Mouse (Mus musculus) heart, postnatal 25 days (tissue): ENCODE results near the gene Rufy4. TPM values are rescaled to one million over a fixed set of nuclear protein-coding genes. Genes with fewer than 3 reads are reported as not detected.
"Not testable (repeated sequence)": the region's sequence is repeated elsewhere in the genome, so short reads cannot be mapped to it uniquely, and the experiment has no call there.

Source experiments
- DNase-seq: peaks from one replicate; pipeline ENCODE4 v3.0.0; 2022; ENCODE audit warnings: low spot score
- intact Hi-C: fragments of 180-260 bp; cut with DNase I; formaldehyde crosslinking; loops from one replicate; pipeline ENCODE4 v1.15.1; 2025
- total RNA-seq, 2 experiments: library from RNA; stranded (reverse); gene quantifications; 2 replicates each; pipeline ENCODE4 v1.2.3; 2021

Gene Rufy4
- total RNA-seq, 2 experiments from 2014 or later: 1.1 to 1.5 TPM

GRCm38 (mm10) chr1:74135326-74135950 is 10.1 kb downstream of the Rufy4 start:
- intact Hi-C loops: no loop called here
- no peak for DNase-seq

GRCm38 (mm10) chr1:74139415-74139814 is 14.1 kb downstream of the Rufy4 start:
- intact Hi-C loops: no loop called here
- DNase-seq: no peak

- intact Hi-C loops: loop anchor here (5.0 kb wide), 1 partner anchor 201 kb away; no protein-coding TSS in a partner anchor
- no peak for DNase-seq
Observed at GRCm38 (mm10) chr1:74141781-74142180, 16.4 kb downstream of the Rufy4 start.

GRCm38 (mm10) chr1:74149106-74149885 is 24.0 kb downstream of the Rufy4 start:
- intact Hi-C loops: no loop called here
- no peak for DNase-seq

- intact Hi-C loops: no loop called here
- DNase-seq: no peak
Observed at GRCm38 (mm10) chr1:74150101-74150500, 24.8 kb downstream of the Rufy4 start.

- intact Hi-C loops: no loop called here
- no peak for DNase-seq
Observed at GRCm38 (mm10) chr1:74151091-74151490, 25.8 kb downstream of the Rufy4 start.

- no peak for DNase-seq
- intact Hi-C loops: no loop called here
Observed at GRCm38 (mm10) chr1:74153461-74154184, 28.3 kb downstream of the Rufy4 start, which contains the start of gene Cxcr2. Cxcr2 (plus strand) TSS chr1:74153989.

GRCm38 (mm10) chr1:74155435-74156012 is 30.2 kb downstream of the Rufy4 start:
- intact Hi-C loops: no loop called here
- no peak for DNase-seq

GRCm38 (mm10) chr1:74156381-74156910 is 31.1 kb downstream of the Rufy4 start:
- intact Hi-C loops: no loop called here
- DNase-seq: no peak

GRCm38 (mm10) chr1:74159613-74160012 is 34.3 kb downstream of the Rufy4 start:
- intact Hi-C loops: not testable (repeated sequence)

GRCm38 (mm10) chr1:74160036-74160435 is 34.7 kb downstream of the Rufy4 start:
- DNase-seq: no peak
- intact Hi-C loops: no loop called here

More at GRCm38 (mm10) chr1:74159613-74160012, 34.3 kb downstream of the Rufy4 start:
- DNase-seq: not testable (repeated sequence)

GRCm38 (mm10) chr1:74167136-74167535 is 41.8 kb downstream of the Rufy4 start:
- DNase-seq: no peak
- intact Hi-C loops: no loop called here

- no peak for DNase-seq
- intact Hi-C loops: no loop called here
Observed at GRCm38 (mm10) chr1:74169721-74170120, 44.4 kb downstream of the Rufy4 start.

- no peak for DNase-seq
- intact Hi-C loops: no loop called here
Observed at GRCm38 (mm10) chr1:74172722-74173121, 47.4 kb downstream of the Rufy4 start.

GRCm38 (mm10) chr1:74175731-74176130 is 50.4 kb downstream of the Rufy4 start:
- DNase-seq: no peak
- intact Hi-C loops: no loop called here

GRCm38 (mm10) chr1:74178618-74179017 is 53.3 kb downstream of the Rufy4 start:
- intact Hi-C loops: no loop called here
- DNase-seq: no peak

GRCm38 (mm10) chr1:74179624-74180408 is 54.5 kb downstream of the Rufy4 start:
- intact Hi-C loops: no loop called here
- no peak for DNase-seq

GRCm38 (mm10) chr1:74181462-74181861 is 56.1 kb downstream of the Rufy4 start:
- no peak for DNase-seq

GRCm38 (mm10) chr1:74183006-74183405 is 57.7 kb downstream of the Rufy4 start:
- intact Hi-C loops: no loop called here

More at GRCm38 (mm10) chr1:74181462-74181861, 56.1 kb downstream of the Rufy4 start:
- intact Hi-C loops: no loop called here

More at GRCm38 (mm10) chr1:74183006-74183405, 57.7 kb downstream of the Rufy4 start:
- no peak for DNase-seq
